Mouse (Mus musculus) thymus, adult 2 months (tissue): ENCODE data around the gene Eif3l. TPM values are rescaled to one million over a fixed set of nuclear protein-coding genes. Genes with fewer than 3 reads are reported as not detected.

Experiments used
- DNase-seq: peaks from one replicate; pipeline ENCODE4 v3.0.0; 2021
- H3K27ac ChIP-seq: fragments of 200-500 bp; 2 replicates; pipeline ENCODE4 v1.5.1; 2012; ENCODE audit warnings: low read length, control low read depth; ENCODE audit not compliant: control insufficient read depth, insufficient read depth
- H3K27me3 ChIP-seq: fragments of 200-500 bp; 2 replicates; pipeline ENCODE4 v1.6.1; 2012; ENCODE audit warnings: mild to moderate bottlenecking, low read length, moderate library complexity, mixed read lengths; ENCODE audit not compliant: control insufficient read depth, insufficient read depth
- H3K36me3 ChIP-seq: fragments of 200-500 bp; 2 replicates; pipeline ENCODE4 v1.6.1; 2012; ENCODE audit warnings: mild to moderate bottlenecking, low read length, moderate library complexity; ENCODE audit not compliant: control insufficient read depth, insufficient read depth
- H3K4me1 ChIP-seq: fragments of 200-500 bp; replicated peaks from 2 replicates; pipeline ENCODE4 v1.6.1; 2012; ENCODE audit warnings: low read length; ENCODE audit not compliant: control insufficient read depth, insufficient read depth
- H3K4me3 ChIP-seq: fragments of 200-500 bp; 2 replicates; pipeline ENCODE4 v1.5.1; 2012; ENCODE audit warnings: mild to moderate bottlenecking, low read length, control low read depth, moderate library complexity; ENCODE audit not compliant: control insufficient read depth, insufficient read depth
- CTCF ChIP-seq: fragments of 200-500 bp; IDR thresholded peaks from 2 replicates; pipeline ENCODE4 v1.5.1; 2012; ENCODE audit warnings: mild to moderate bottlenecking, control low read depth, low read length, moderate library complexity, borderline replicate concordance; ENCODE audit not compliant: control insufficient read depth, poor library complexity, insufficient read depth; ENCODE audit errors: extremely low read depth
- POLR2A ChIP-seq: fragments of 200-500 bp; IDR thresholded peaks from 2 replicates; pipeline ENCODE4 v1.6.1; 2012; ENCODE audit warnings: mild to moderate bottlenecking, low read length, control low read depth, moderate library complexity; ENCODE audit not compliant: control insufficient read depth, poor library complexity, insufficient read depth; ENCODE audit errors: extremely low read depth
- WGBS: fragments of 180-500 bp; shearing (Covaris S2); methylation state at CpG from one replicate; pipeline ENCODE4 v1.1.7; 2018; 5-methylcytosine and 5-hydroxymethylcytosine counted together
- polyA plus RNA-seq: library from polyadenylated mRNA; depleted of rRNA; stranded (reverse); fragments of >200 nt; gene quantifications from 2 replicates; pipeline ENCODE4 v1.2.3, GENCODE M21; 2012

Eif3l gene
- polyA plus RNA-seq, 1 experiment, result 205 TPM

DNA sequence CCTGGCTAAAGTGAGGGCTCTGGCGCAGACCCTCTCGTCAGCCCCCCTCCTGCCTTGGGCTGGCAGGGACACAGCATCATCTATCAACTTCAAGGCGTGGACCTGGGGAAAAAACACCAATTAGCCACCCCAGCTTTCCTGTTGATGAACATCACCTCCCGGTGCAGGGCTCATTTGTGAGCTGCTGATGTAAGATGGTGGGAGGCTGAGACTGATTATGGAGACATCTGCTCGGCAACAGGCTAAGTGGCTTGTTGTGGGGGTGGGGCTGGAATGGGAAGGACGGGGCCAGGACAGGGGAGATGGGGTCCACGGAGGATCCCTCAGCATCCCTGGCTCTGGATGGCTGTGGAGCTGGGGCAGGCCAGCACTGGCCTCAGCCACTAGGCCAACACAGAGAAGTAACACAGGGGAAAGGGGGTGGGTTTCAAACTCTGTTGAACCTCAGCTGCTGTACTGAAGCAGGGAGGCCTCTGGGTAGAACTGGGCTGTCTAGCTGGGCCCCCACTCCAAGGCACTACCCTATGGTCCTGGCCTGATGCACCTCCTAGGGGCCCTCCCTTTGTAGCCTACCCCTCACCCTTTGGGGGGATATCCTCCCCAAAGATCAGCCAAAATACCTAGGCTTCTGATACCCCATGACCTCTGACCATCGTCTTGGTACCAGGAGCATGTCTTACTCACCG is 24.7 kb upstream of the Eif3l start:
- no peaks in the 10 kb centered on the region for H3K27me3 ChIP-seq
- no peak for DNase-seq
- H3K4me3 ChIP-seq, result no peak overlapping the region
- no peak overlapping the region for H3K27ac ChIP-seq
- peaks cover 26% of the 10 kb centered on the region for H3K36me3 ChIP-seq
- 96% methylated on average over 9 of the region's 9 CpGs for WGBS
- no peak for TF ChIP-seq CTCF
- no peak for TF ChIP-seq POLR2A
- no peaks in the 10 kb centered on the region for H3K4me1 ChIP-seq

GRCm38 (mm10) chr15:79050964-79051363 is 24.0 kb upstream of the Eif3l start:
- TF ChIP-seq CTCF (no peak), POLR2A (no peak)
- Histone ChIP-seq H3K4me3 (no peak overlapping the region), H3K4me1 (no peaks in the 10 kb centered on the region), H3K27me3 (no peaks in the 10 kb centered on the region), H3K36me3 (peaks cover 32% of the 10 kb centered on the region), H3K27ac (no peak overlapping the region)
- DNase-seq, result no peak
- WGBS, result 69% methylated on average over 2 of the region's 2 CpGs

- H3K27ac ChIP-seq, result no peak overlapping the region
- 70% methylated on average over 13 of the region's 13 CpGs for WGBS
These were observed 23.3 kb upstream of the Eif3l start for GRCm38 (mm10) chr15:79051461-79052360.

DNA sequence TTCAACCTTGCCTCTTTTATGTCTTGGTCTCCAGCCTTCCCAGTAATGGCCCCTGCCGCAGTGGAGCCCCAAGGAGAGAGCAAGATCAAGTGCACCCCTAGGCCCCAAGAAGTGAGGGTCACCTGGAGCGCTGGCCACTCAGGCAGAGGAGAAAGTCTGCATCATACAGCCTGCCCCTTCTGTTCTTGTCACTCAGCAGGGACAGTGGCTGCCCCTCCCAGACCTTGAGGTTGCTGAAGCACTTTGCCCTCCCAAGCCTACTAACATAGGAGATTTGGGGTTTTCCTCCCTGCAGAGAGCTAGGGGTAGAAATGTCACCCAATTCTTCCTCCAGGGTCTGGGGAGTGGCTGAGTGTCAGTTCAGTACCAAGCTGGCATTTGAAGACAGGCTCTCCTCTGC is 22.6 kb upstream of the Eif3l start:
- WGBS, result 98% methylated on average over 2 of the region's 2 CpGs
- H3K4me1 ChIP-seq, result no peaks in the 10 kb centered on the region
- H3K27me3 ChIP-seq, result no peaks in the 10 kb centered on the region
- H3K4me3 ChIP-seq, result no peak overlapping the region
- DNase-seq, result no peak
- H3K36me3 ChIP-seq, result peaks cover 42% of the 10 kb centered on the region
- H3K27ac ChIP-seq, result no peak overlapping the region
- TF ChIP-seq POLR2A (no peak), CTCF (no peak)

More at GRCm38 (mm10) chr15:79051461-79052360, 23.3 kb upstream of the Eif3l start:
- H3K36me3 ChIP-seq, result peaks cover 39% of the 10 kb centered on the region
- no peak overlapping the region for H3K4me3 ChIP-seq
- TF ChIP-seq CTCF, result no peak
- TF ChIP-seq POLR2A, result no peak
- no peaks in the 10 kb centered on the region for H3K4me1 ChIP-seq
- no peaks in the 10 kb centered on the region for H3K27me3 ChIP-seq
- DNase-seq, result no peak

DNA sequence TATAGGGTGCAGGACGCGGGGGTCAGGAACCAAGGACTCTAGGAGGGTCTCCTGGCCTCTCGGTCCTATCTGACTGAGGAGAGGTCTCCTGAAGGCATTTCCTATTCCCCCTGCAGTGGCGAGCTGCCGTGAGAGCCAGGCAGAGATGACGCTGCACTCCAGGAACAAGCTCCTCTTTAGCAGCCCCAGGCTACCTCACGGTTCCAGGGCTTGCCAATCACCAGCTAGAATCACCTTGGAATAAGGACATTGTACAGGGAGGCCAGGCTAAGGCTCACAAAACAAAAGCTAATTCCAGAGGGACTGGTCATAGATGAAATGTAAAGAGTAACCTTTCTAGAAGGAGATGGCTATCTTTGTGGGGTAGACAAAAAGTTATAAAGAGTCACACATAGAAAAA is 18.4 kb upstream of the Eif3l start:
- no peak for DNase-seq
- no peak for TF ChIP-seq CTCF
- TF ChIP-seq POLR2A, result no peak
- Histone ChIP-seq H3K4me3 (no peak overlapping the region), H3K4me1 (no peaks in the 10 kb centered on the region), H3K36me3 (peaks cover 57% of the 10 kb centered on the region), H3K27me3 (no peaks in the 10 kb centered on the region), H3K27ac (no peak overlapping the region)
- WGBS, result 94% methylated on average over 7 of the region's 7 CpGs

DNA sequence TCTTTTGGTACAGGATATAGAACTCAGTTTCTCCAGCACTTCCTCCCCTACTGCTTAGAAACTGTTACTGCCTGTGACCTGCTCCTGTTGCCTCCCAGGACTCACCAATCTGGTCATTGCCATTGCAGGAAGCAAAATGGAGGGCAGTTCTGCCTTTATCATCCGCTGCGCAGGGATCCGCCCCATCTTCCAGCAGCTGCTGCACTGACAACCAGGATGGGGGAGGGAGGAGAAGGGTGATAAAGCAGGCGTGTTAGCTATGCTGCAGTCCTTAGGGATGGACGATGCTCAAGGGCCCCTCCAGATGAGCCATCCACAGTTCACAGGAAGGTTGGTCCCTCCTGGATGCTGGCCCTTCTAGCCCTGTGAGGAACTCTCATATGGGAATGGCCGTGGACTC is 17.1 kb upstream of the Eif3l start:
- Histone ChIP-seq H3K27me3 (no peaks in the 10 kb centered on the region), H3K36me3 (peaks cover 54% of the 10 kb centered on the region), H3K4me1 (no peaks in the 10 kb centered on the region; the same call in 1 of the 2 replicates), H3K27ac (no peak overlapping the region), H3K4me3 (no peak overlapping the region)
- DNase-seq, result no peak
- 98% methylated on average over 6 of the region's 6 CpGs for WGBS
- TF ChIP-seq POLR2A, result no peak
- no peak for TF ChIP-seq CTCF
